Comparison of ENCODE assay signal across 28 mouse cellular contexts in genomic region chrX:135768043-135768548, GRCm38 (mm10). TPM values are rescaled to one million over a fixed set of nuclear protein-coding genes. Genes with fewer than 3 reads are reported as not detected.
DNase-seq lines count a peak whose midpoint lies in the region; ATAC-seq and TF ChIP-seq lines count a peak whose summit lies in the region.
"Had no signal": no experiment of that assay in that cellular context is flagged by ENCODE, and none has a peak within 500 bp of the region (broad histone marks: within the 10 kb centered on the region; RNA-seq: fewer than 3 reads in every experiment).

No protein-coding gene starts in this region.

- H3K9me3 ChIP-seq in liver, postnatal 0 days (ENCODE audit: low read length), result no peaks in the 10 kb centered on the region
- H3K9me3 ChIP-seq in intestine, embryonic 16.5 days (ENCODE audit: control insufficient read depth, low read length), result no peaks in the 10 kb centered on the region
- H3K9me3 ChIP-seq in liver, embryonic 12.5 days (replicated peaks), result no peaks in the 10 kb centered on the region
- no peaks in the 10 kb centered on the region for H3K9me3 ChIP-seq in hindbrain, embryonic 10.5 days
- H3K9me3 ChIP-seq: forebrain, embryonic 10.5 days had no signal

- TF ChIP-seq CTCF in liver, postnatal 0 days (IDR thresholded peaks at IDR 0.05; ENCODE audit: low read depth), result no peak

- DNase-seq in liver, result peak; percentile 3
- DNase-seq in liver, postnatal 0 days, result no peak
- no peak for DNase-seq in Muller cell, postnatal 12 days (ENCODE audit: inconsistent ontology term)
- no peak for DNase-seq in right cerebral cortex, postnatal 4 days
- DNase-seq in hindbrain, embryonic 10.5 days (ENCODE audit: low spot score), result no peak
- DNase-seq: adrenal gland, adult 2 months; adrenal gland, postnatal 14 days; cerebellum, adult 11 months; cerebellum, adult 8-10 months; cerebellum, postnatal 10 days; cerebellum, postnatal 36 days; forebrain, postnatal 0 days; gastrocnemius, adult 2 months; gastrocnemius, postnatal 14 days; heart, adult 11 months had no signal

- H3K27me3 ChIP-seq in liver, postnatal 0 days (ENCODE audit: insufficient read depth, low read length), result no peaks in the 10 kb centered on the region
- no peaks in the 10 kb centered on the region for H3K27me3 ChIP-seq in intestine, embryonic 16.5 days (replicated peaks; ENCODE audit: control insufficient read depth, insufficient read depth, low read length)
- no peaks in the 10 kb centered on the region for H3K27me3 ChIP-seq in liver, embryonic 12.5 days (replicated peaks)
- peaks cover 5% of the 10 kb centered on the region; the same call in 1 of the 2 replicates for H3K27me3 ChIP-seq in hindbrain, embryonic 10.5 days (ENCODE audit: insufficient read depth, poor library complexity, severe bottlenecking)

- no peak for TF ChIP-seq EP300 in liver, postnatal 0 days (IDR thresholded peaks at IDR 0.05; ENCODE audit: low read depth)

- no peak overlapping the region for H3K4me2 ChIP-seq in liver, postnatal 0 days (ENCODE audit: low read depth, low read length)
- H3K4me2 ChIP-seq in intestine, embryonic 16.5 days (ENCODE audit: low read depth, low read length), result no peak overlapping the region
- no peak overlapping the region for H3K4me2 ChIP-seq in liver, embryonic 12.5 days
- H3K4me2 ChIP-seq: heart, embryonic 11.5 days; hindbrain, embryonic 14.5 days had no signal

- 55% methylated on average over 3 of the region's 3 CpGs for WGBS in liver, postnatal 0 days (ENCODE audit: insufficient replicate concordance)
- 56% methylated on average over 3 of the region's 3 CpGs for WGBS in intestine, embryonic 16.5 days
- 39% methylated on average over 2 of the region's 3 CpGs for WGBS in liver, embryonic 12.5 days (ENCODE audit: insufficient replicate concordance)
- 84% methylated on average over 3 of the region's 3 CpGs for WGBS in hindbrain, embryonic 10.5 days

- no peak overlapping the region for H3K4me3 ChIP-seq in liver, postnatal 0 days (ENCODE audit: low read depth, low read length)
- H3K4me3 ChIP-seq in intestine, embryonic 16.5 days (ENCODE audit: low read length), result no peak overlapping the region
- no peak overlapping the region for H3K4me3 ChIP-seq in liver, embryonic 12.5 days
- H3K4me3 ChIP-seq in hindbrain, embryonic 10.5 days, result no peak overlapping the region
- H3K4me3 ChIP-seq: forebrain, embryonic 10.5 days; gastrocnemius, adult 2 months had no signal

- H3K36me3 ChIP-seq in liver, postnatal 0 days (replicated peaks; ENCODE audit: insufficient read depth, low read length), result no peaks in the 10 kb centered on the region
- H3K36me3 ChIP-seq in intestine, embryonic 16.5 days (ENCODE audit: control insufficient read depth, insufficient read depth, low read length), result no peaks in the 10 kb centered on the region
- no peaks in the 10 kb centered on the region for H3K36me3 ChIP-seq in liver, embryonic 12.5 days
- no peaks in the 10 kb centered on the region; the same call in 1 of the 2 replicates for H3K36me3 ChIP-seq in hindbrain, embryonic 10.5 days

- H3K4me1 ChIP-seq in liver, postnatal 0 days (ENCODE audit: insufficient read depth), result no peaks in the 10 kb centered on the region
- no peaks in the 10 kb centered on the region for H3K4me1 ChIP-seq in intestine, embryonic 16.5 days (ENCODE audit: control insufficient read depth, insufficient read depth, low read length)
- peaks cover 5% of the 10 kb centered on the region; the same call in 1 of the 2 replicates for H3K4me1 ChIP-seq in liver, embryonic 12.5 days
- H3K4me1 ChIP-seq in hindbrain, embryonic 10.5 days (replicated peaks), result no peaks in the 10 kb centered on the region
- H3K4me1 ChIP-seq: forebrain, embryonic 10.5 days had no signal

- no peak overlapping the region for H3K9ac ChIP-seq in liver, postnatal 0 days (replicated peaks)
- no peak overlapping the region for H3K9ac ChIP-seq in intestine, embryonic 16.5 days (ENCODE audit: low read depth, low read length)
- H3K9ac ChIP-seq in liver, embryonic 12.5 days, result no peak overlapping the region
- H3K9ac ChIP-seq: forebrain, postnatal 0 days; hindbrain, embryonic 14.5 days had no signal

- H3K27ac ChIP-seq in liver, postnatal 0 days (ENCODE audit: low read depth), result no peak overlapping the region
- no peak overlapping the region for H3K27ac ChIP-seq in intestine, embryonic 16.5 days (ENCODE audit: low read length)
- no peak overlapping the region for H3K27ac ChIP-seq in liver, embryonic 12.5 days
- H3K27ac ChIP-seq in hindbrain, embryonic 10.5 days, result no peak overlapping the region
- H3K27ac ChIP-seq: forebrain, embryonic 10.5 days; gastrocnemius, adult 2 months; hindbrain, embryonic 14.5 days; hindbrain, postnatal 0 days had no signal

- no peak for ATAC-seq in liver, postnatal 0 days
- peak; percentile 93 for ATAC-seq in intestine, embryonic 16.5 days
- peak; percentile 55; the same call in 1 of the 2 replicates for ATAC-seq in liver, embryonic 12.5 days
- ATAC-seq: forebrain, embryonic 14.5 days; forebrain, postnatal 0 days; hindbrain, postnatal 0 days had no signal

RNA-seq across cellular contexts. Expression of gene Armcx5, which starts 25.6 kb away (rescaled TPM):
- polyA plus RNA-seq in liver, postnatal 0 days (2015; fragmentation: Nextera tagmentation; extraction: Ambion mirVana), result 2.6 and 2.8 TPM in 2 replicates
- polyA plus RNA-seq in intestine, embryonic 16.5 days (2015; fragmentation: Nextera tagmentation; extraction: Ambion mirVana), result 5.6 and 6.1 TPM in 2 replicates
- polyA plus RNA-seq in liver, embryonic 12.5 days (2016; fragmentation: Nextera tagmentation; extraction: Ambion mirVana), result 4.2 and 5.0 TPM in 2 replicates
- 8.8 and 9.7 TPM in 2 replicates for polyA plus RNA-seq in hindbrain, embryonic 10.5 days (2016; fragmentation: Nextera tagmentation; extraction: Ambion mirVana)

RNA-seq across cellular contexts. Expression of gene Gprasp1, which starts 25.6 kb away (rescaled TPM):
- 3.2 and 4.1 TPM in 2 replicates for polyA plus RNA-seq in liver, postnatal 0 days (2015; fragmentation: Nextera tagmentation; extraction: Ambion mirVana)
- 20.9 TPM in 2 replicates for polyA plus RNA-seq in intestine, embryonic 16.5 days (2015; fragmentation: Nextera tagmentation; extraction: Ambion mirVana)
- 14.4 and 15.5 TPM in 2 replicates for polyA plus RNA-seq in liver, embryonic 12.5 days (2016; fragmentation: Nextera tagmentation; extraction: Ambion mirVana)
- polyA plus RNA-seq in hindbrain, embryonic 10.5 days (2016; fragmentation: Nextera tagmentation; extraction: Ambion mirVana), result 46.1 and 48.6 TPM in 2 replicates

RNA-seq across cellular contexts. Expression of gene Bhlhb9, which starts 29.3 kb away (rescaled TPM):
- 18.8 and 19.3 TPM in 2 replicates for polyA plus RNA-seq in liver, postnatal 0 days (2015; fragmentation: Nextera tagmentation; extraction: Ambion mirVana)
- 21.9 and 24.8 TPM in 2 replicates for polyA plus RNA-seq in intestine, embryonic 16.5 days (2015; fragmentation: Nextera tagmentation; extraction: Ambion mirVana)
- 21.2 and 21.3 TPM in 2 replicates for polyA plus RNA-seq in liver, embryonic 12.5 days (2016; fragmentation: Nextera tagmentation; extraction: Ambion mirVana)
- 46.1 and 51.0 TPM in 2 replicates for polyA plus RNA-seq in hindbrain, embryonic 10.5 days (2016; fragmentation: Nextera tagmentation; extraction: Ambion mirVana)

RNA-seq across cellular contexts. Expression of gene Tmsb15a, which starts 43.0 kb away (rescaled TPM):
- not detected in 2 replicates for polyA plus RNA-seq in liver, postnatal 0 days (2015; fragmentation: Nextera tagmentation; extraction: Ambion mirVana)
- polyA plus RNA-seq in intestine, embryonic 16.5 days (2015; fragmentation: Nextera tagmentation; extraction: Ambion mirVana), result not detected in 2 replicates
- polyA plus RNA-seq in liver, embryonic 12.5 days (2016; fragmentation: Nextera tagmentation; extraction: Ambion mirVana), result not detected in 2 replicates
- not detected in 2 replicates for polyA plus RNA-seq in hindbrain, embryonic 10.5 days (2016; fragmentation: Nextera tagmentation; extraction: Ambion mirVana)
- polyA plus RNA-seq: adrenal gland, adult 2 months; cortical plate, adult 2 months; embryonic facial prominence, embryonic 11.5 days; forebrain, embryonic 10.5 days; forebrain, embryonic 14.5 days; forebrain, postnatal 0 days; frontal cortex, adult 2 months; heart, embryonic 11.5 days; heart, embryonic 14.5 days; heart, postnatal 0 days; hindbrain, embryonic 11.5 days; hindbrain, embryonic 14.5 days; hindbrain, postnatal 0 days had no signal
